In the genomic region with DNA sequence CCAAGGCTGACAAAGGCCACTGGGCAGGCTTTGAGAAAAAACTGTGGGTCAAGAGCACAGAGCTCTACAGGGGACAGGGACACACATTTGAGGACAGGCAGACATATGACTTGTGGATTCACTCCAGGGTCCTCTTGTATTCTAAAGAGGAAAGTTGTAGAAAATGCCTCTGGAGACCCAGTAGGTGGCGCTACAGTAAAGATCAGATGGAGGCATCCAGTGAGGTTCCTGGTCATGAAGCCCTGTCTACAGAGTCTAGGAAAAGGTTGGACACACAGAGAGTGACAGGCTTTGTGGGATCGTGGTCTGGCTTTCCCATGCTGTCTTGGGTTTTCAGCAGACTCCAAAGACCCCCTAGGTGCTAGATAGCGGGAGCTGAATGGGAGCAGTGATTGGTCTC, we compare ENCODE assay signal across 8 mouse cellular contexts.
DNase-seq lines count a peak whose midpoint lies in the region; ATAC-seq and TF ChIP-seq lines count a peak whose summit lies in the region.

No protein-coding gene starts in this region.

- DNase-seq in kidney, postnatal 10 days = peak; percentile 46
- no peak for DNase-seq in kidney, adult 8-10 months
- DNase-seq in A20 (ENCODE audit: low read depth, low spot score) = peak; percentile 55
- peak; percentile 67 for DNase-seq in embryo, embryonic 11 days
- no peak for DNase-seq in thymus, postnatal 10 days (ENCODE audit: low spot score in 2 of 2)

- no peaks in the 10 kb centered on the region for H3K9me3 ChIP-seq in E14TG2a.4 (ENCODE audit: low read length)

- ATAC-seq in granulocyte monocyte progenitor cell, adult 5-6 weeks (replicated peaks; ENCODE audit: poor library complexity, severe bottlenecking) = no peak
- no peak for ATAC-seq in inflammation-experienced regulatory T-cells, adult 6 months

- no peak overlapping the region for H3K4me3 ChIP-seq in E14TG2a.4 (replicated peaks; ENCODE audit: low read length)

- TF ChIP-seq CTCF in E14TG2a.4 (conservative IDR thresholded peaks at IDR 0.05; ENCODE audit: low read length) = peak; percentile 66

- peaks cover 16% of the 10 kb centered on the region for H3K4me1 ChIP-seq in E14TG2a.4 (replicated peaks; ENCODE audit: low read depth, low read length)

- peaks cover 33% of the 10 kb centered on the region for H3K27me3 ChIP-seq in E14TG2a.4 (ENCODE audit: insufficient read depth, low read length)

- H3K36me3 ChIP-seq in E14TG2a.4 (ENCODE audit: insufficient read depth, low read length) = no peaks in the 10 kb centered on the region

Comparison
In these comparisons a context has a peak if more than half of its experiments do, and no peak if none do; other contexts are left out.
1. DNase-seq: peak in kidney, postnatal 10 days (single experiment), A20 (single experiment) and embryo, embryonic 11 days (single experiment); none in kidney, adult 8-10 months (0 of 2) and thymus, postnatal 10 days (0 of 2).